Comparison of ENCODE assay signal across 8 mouse cellular contexts in genomic region chr14:51088970-51089673, GRCm38 (mm10). TPM values are rescaled to one million over a fixed set of nuclear protein-coding genes. Genes with fewer than 3 reads are reported as not detected.
DNase-seq lines count a peak whose midpoint lies in the region; ATAC-seq and TF ChIP-seq lines count a peak whose summit lies in the region.

No protein-coding gene starts in this region.

- H3K4me2 ChIP-seq in heart, embryonic 11.5 days: peak overlapping the region; percentile 80
- peak overlapping the region; percentile 80 for H3K4me2 ChIP-seq in kidney, embryonic 16.5 days (replicated peaks; ENCODE audit: low read depth, low read length)
- H3K4me2 ChIP-seq in myocyte (ENCODE audit: low read depth): peak overlapping the region; percentile 96

- TF ChIP-seq CTCF in liver, adult 2 months (IDR thresholded peaks at IDR 0.05; ENCODE audit: low read depth, low read length): no peak

- H3ac ChIP-seq in myocyte (ENCODE audit: control insufficient read depth, insufficient read length): peak overlapping the region; percentile 23

- peak overlapping the region; percentile 64 for H3K4me3 ChIP-seq in heart, embryonic 11.5 days (ENCODE audit: low read depth, low read length)
- H3K4me3 ChIP-seq in kidney, embryonic 16.5 days (ENCODE audit: low read length): peak overlapping the region; percentile 89
- peak overlapping the region; percentile 71 for H3K4me3 ChIP-seq in liver, adult 2 months (ENCODE audit: insufficient read depth, low read depth, low read length)
- peak overlapping the region; percentile 59 for H3K4me3 ChIP-seq in myocyte

- peak overlapping the region; percentile 82 for H3K27ac ChIP-seq in heart, embryonic 11.5 days (ENCODE audit: low read depth, low read length)
- H3K27ac ChIP-seq in kidney, embryonic 16.5 days (ENCODE audit: low read length): peak overlapping the region; percentile 93
- H3K27ac ChIP-seq in liver, adult 2 months (replicated peaks; ENCODE audit: insufficient read depth, low read depth, low read length): peak overlapping the region; percentile 76

- H3K79me2 ChIP-seq in liver, adult 2 months (ENCODE audit: control insufficient read depth, insufficient read depth, low read length): no peaks in the 10 kb centered on the region
- no peaks in the 10 kb centered on the region for H3K79me2 ChIP-seq in myocyte (ENCODE audit: control insufficient read depth, insufficient read depth)

- H3K27me3 ChIP-seq in heart, embryonic 11.5 days (ENCODE audit: control insufficient read depth, insufficient read depth, low read length): no peaks in the 10 kb centered on the region
- 0 out of 2 replicates have a peak, but pooled peaks cover 3% of the 10 kb centered on the region for H3K27me3 ChIP-seq in kidney, embryonic 16.5 days (ENCODE audit: insufficient read depth, low read length)
- no peaks in the 10 kb centered on the region for H3K27me3 ChIP-seq in liver, adult 2 months (ENCODE audit: control insufficient read depth, insufficient read depth, low read length)
- H3K27me3 ChIP-seq in myocyte (ENCODE audit: control insufficient read depth, insufficient read depth, insufficient read length): no peaks in the 10 kb centered on the region
- no peaks in the 10 kb centered on the region for H3K27me3 ChIP-seq in splenic B cell, adult 2 months (ENCODE audit: control insufficient read depth, insufficient read depth, low read length, poor library complexity, severe bottlenecking)

- DNase-seq in B cell, adult 2 months: peak; percentile 97
- DNase-seq in brain, adult 2 months (ENCODE audit: low read depth, low spot score): peak; percentile 98
- DNase-seq in liver, adult 2 months (ENCODE audit: extremely low read depth, low read depth, low spot score): peak; percentile 99
- DNase-seq in splenic B cell, adult 2 months (ENCODE audit: low read depth, low spot score): peak; percentile 99

- no peaks in the 10 kb centered on the region for H3K9me3 ChIP-seq in heart, embryonic 11.5 days (replicated peaks; ENCODE audit: control insufficient read depth, low read length)
- no peaks in the 10 kb centered on the region for H3K9me3 ChIP-seq in kidney, embryonic 16.5 days (ENCODE audit: low read length)

- no peak for TF ChIP-seq POLR2A in liver, adult 2 months (IDR thresholded peaks at IDR 0.05; ENCODE audit: extremely low read depth, insufficient read depth, low read length)
- TF ChIP-seq POLR2A in myocyte (IDR thresholded peaks at IDR 0.05; ENCODE audit: insufficient read length, low read depth): no peak

- H3K36me3 ChIP-seq in heart, embryonic 11.5 days (ENCODE audit: control insufficient read depth, insufficient read depth, low read length): no peaks in the 10 kb centered on the region
- no peaks in the 10 kb centered on the region for H3K36me3 ChIP-seq in kidney, embryonic 16.5 days (ENCODE audit: insufficient read depth, low read length)
- no peaks in the 10 kb centered on the region for H3K36me3 ChIP-seq in liver, adult 2 months (ENCODE audit: control insufficient read depth, insufficient read depth, low read length)
- no peaks in the 10 kb centered on the region for H3K36me3 ChIP-seq in myocyte (ENCODE audit: control insufficient read depth, insufficient read depth)
- H3K36me3 ChIP-seq in splenic B cell, adult 2 months (ENCODE audit: control insufficient read depth, insufficient read depth, low read length, poor library complexity, severe bottlenecking): no peaks in the 10 kb centered on the region

- WGBS in heart, embryonic 11.5 days (ENCODE audit: insufficient replicate concordance): under 1% methylated on average over 34 of the region's 34 CpGs
- 0% methylated on average over 34 of the region's 34 CpGs for WGBS in kidney, embryonic 16.5 days
- WGBS in liver, adult 2 months: under 1% methylated on average over 34 of the region's 34 CpGs

- H3K4me1 ChIP-seq in heart, embryonic 11.5 days (ENCODE audit: control insufficient read depth, insufficient read depth, low read length): no peaks in the 10 kb centered on the region
- H3K4me1 ChIP-seq in kidney, embryonic 16.5 days (ENCODE audit: insufficient read depth, low read length): peaks cover 8% of the 10 kb centered on the region
- peaks cover 7% of the 10 kb centered on the region for H3K4me1 ChIP-seq in liver, adult 2 months (ENCODE audit: control insufficient read depth, insufficient read depth, low read length)

- peak overlapping the region; percentile 74 for H3K9ac ChIP-seq in heart, embryonic 11.5 days (ENCODE audit: low read depth, low read length)
- peak overlapping the region; percentile 79 for H3K9ac ChIP-seq in kidney, embryonic 16.5 days (replicated peaks; ENCODE audit: low read length)
- H3K9ac ChIP-seq in liver, adult 2 months (ENCODE audit: low read depth, low read length): peak overlapping the region; percentile 70

- peak; percentile 76 for ATAC-seq in erythroblast, adult 5-6 weeks (replicated peaks; ENCODE audit: low FRiP score, poor library complexity, severe bottlenecking)
- peak; percentile 93 for ATAC-seq in heart, embryonic 11.5 days (replicated peaks; ENCODE audit: insufficient number of reproducible peaks, low FRiP score, low TSS enrichment)
- peak; percentile 95 for ATAC-seq in kidney, embryonic 16.5 days (ENCODE audit: low FRiP score, low TSS enrichment)

TF ChIP-seq in myocyte, 11 proteins besides CTCF, POLR2A, EP300 and RAD21:
- TF ChIP-seq MYOG (IDR thresholded peaks at IDR 0.05; ENCODE audit: control insufficient read depth in 1 of 3, insufficient read depth in 1 of 3, insufficient read length in 2 of 3, low read depth in 2 of 3) (no peak), MAX (IDR thresholded peaks at IDR 0.05; ENCODE audit: low read depth) (no peak), CEBPB (IDR thresholded peaks at IDR 0.05; ENCODE audit: insufficient read depth, poor library complexity, severe bottlenecking) (peak; percentile 37; the same call in 1 of the 2 replicates), MYOD1 (IDR thresholded peaks at IDR 0.05; ENCODE audit: control insufficient read depth in 1 of 3, insufficient read length in 2 of 3, low read depth in 2 of 3) (no peak), REST (IDR thresholded peaks at IDR 0.05; ENCODE audit: insufficient read depth, insufficient read length) (no peak), E2F4 (IDR thresholded peaks at IDR 0.05; ENCODE audit: insufficient read depth) (peak; percentile 33), SRF (IDR thresholded peaks at IDR 0.05; ENCODE audit: control insufficient read depth, insufficient read length, low read depth) (no peak), TCF12 (IDR thresholded peaks at IDR 0.05; ENCODE audit: insufficient read depth, poor library complexity, severe bottlenecking) (no peak), POLR2AphosphoS2 (IDR thresholded peaks at IDR 0.05; ENCODE audit: insufficient read length, low read depth) (no peak), TCF3 (IDR thresholded peaks at IDR 0.05; ENCODE audit: insufficient read length, low read depth) (no peak), USF1 (IDR thresholded peaks at IDR 0.05; ENCODE audit: low read depth) (no peak)

RNA-seq across cellular contexts. Expression of gene Rnase4, which starts 1.8 kb away (rescaled TPM):
- total RNA-seq in erythroblast, adult 5-6 weeks (2015; ENCODE audit: low replicate concordance): 7.5 and 20.6 TPM in 2 replicates
- total RNA-seq in erythroblast, adult 5-6 weeks (2017; ENCODE audit: low replicate concordance): 5.6 and 7.5 TPM in 2 replicates
- polyA plus RNA-seq in heart, embryonic 11.5 days (2014; fragmentation: Nextera tagmentation; extraction: Ambion mirVana): 11.5 and 12.6 TPM in 2 replicates
- 45.5 and 47.7 TPM in 2 replicates for polyA plus RNA-seq in kidney, embryonic 16.5 days (2015; fragmentation: Nextera tagmentation; extraction: Ambion mirVana)
- 1,910 and 2,134 TPM in 2 replicates for total RNA-seq in liver, adult 2 months (2014; rRNA removed)
- polyA plus RNA-seq in liver, adult 2 months (2012; rRNA removed): 1,816 and 2,115 TPM in 2 replicates
- polyA plus RNA-seq in myocyte (2012; fragmentation: generic; extraction: Trizol): 17.8 TPM

RNA-seq across cellular contexts. Expression of gene Ang, which starts 1.8 kb away (rescaled TPM):
- 1.9 TPM in 1 of 2 replicates, not detected in the other for total RNA-seq in erythroblast, adult 5-6 weeks (2015; ENCODE audit: low replicate concordance)
- 1.3 TPM in 1 of 2 replicates, not detected in the other for total RNA-seq in erythroblast, adult 5-6 weeks (2017; ENCODE audit: low replicate concordance)
- 2.1 and 2.8 TPM in 2 replicates for polyA plus RNA-seq in heart, embryonic 11.5 days (2014; fragmentation: Nextera tagmentation; extraction: Ambion mirVana)
- 8.6 and 8.9 TPM in 2 replicates for polyA plus RNA-seq in kidney, embryonic 16.5 days (2015; fragmentation: Nextera tagmentation; extraction: Ambion mirVana)
- 224 and 249 TPM in 2 replicates for total RNA-seq in liver, adult 2 months (2014; rRNA removed)
- 541 and 671 TPM in 2 replicates for polyA plus RNA-seq in liver, adult 2 months (2012; rRNA removed)
- polyA plus RNA-seq in myocyte (2012; fragmentation: generic; extraction: Trizol): 1.3 TPM

RNA-seq across cellular contexts. Expression of gene Olfr750, which starts 14.9 kb away (rescaled TPM):
- not detected in 2 replicates for total RNA-seq in erythroblast, adult 5-6 weeks (2015; ENCODE audit: low replicate concordance)
- not detected in 2 replicates for total RNA-seq in erythroblast, adult 5-6 weeks (2017; ENCODE audit: low replicate concordance)
- polyA plus RNA-seq in heart, embryonic 11.5 days (2014; fragmentation: Nextera tagmentation; extraction: Ambion mirVana): not detected in 2 replicates
- not detected in 2 replicates for polyA plus RNA-seq in kidney, embryonic 16.5 days (2015; fragmentation: Nextera tagmentation; extraction: Ambion mirVana)
- not detected in 2 replicates for total RNA-seq in liver, adult 2 months (2014; rRNA removed)
- not detected in 2 replicates for polyA plus RNA-seq in liver, adult 2 months (2012; rRNA removed)
- polyA plus RNA-seq in myocyte (2012; fragmentation: generic; extraction: Trizol): not detected

RNA-seq across cellular contexts. Expression of gene Eddm3b, which starts 25.1 kb away (rescaled TPM):
- not detected in 2 replicates for total RNA-seq in erythroblast, adult 5-6 weeks (2015; ENCODE audit: low replicate concordance)
- not detected in 2 replicates for total RNA-seq in erythroblast, adult 5-6 weeks (2017; ENCODE audit: low replicate concordance)
- polyA plus RNA-seq in heart, embryonic 11.5 days (2014; fragmentation: Nextera tagmentation; extraction: Ambion mirVana): not detected in 2 replicates
- polyA plus RNA-seq in kidney, embryonic 16.5 days (2015; fragmentation: Nextera tagmentation; extraction: Ambion mirVana): 1.5 and 2.2 TPM in 2 replicates
- total RNA-seq in liver, adult 2 months (2014; rRNA removed): not detected in 2 replicates
- not detected in 2 replicates for polyA plus RNA-seq in liver, adult 2 months (2012; rRNA removed)
- 0.05 TPM for polyA plus RNA-seq in myocyte (2012; fragmentation: generic; extraction: Trizol)

RNA-seq across cellular contexts. Expression of gene Rnase12, which starts 31.7 kb away (rescaled TPM):
- total RNA-seq in erythroblast, adult 5-6 weeks (2015; ENCODE audit: low replicate concordance): 5.4 TPM in 1 of 2 replicates, not detected in the other
- 3.1 TPM in 1 of 2 replicates, not detected in the other for total RNA-seq in erythroblast, adult 5-6 weeks (2017; ENCODE audit: low replicate concordance)
- 0.46 TPM in 1 of 2 replicates, not detected in the other for polyA plus RNA-seq in heart, embryonic 11.5 days (2014; fragmentation: Nextera tagmentation; extraction: Ambion mirVana)
- 9.0 and 10.2 TPM in 2 replicates for polyA plus RNA-seq in kidney, embryonic 16.5 days (2015; fragmentation: Nextera tagmentation; extraction: Ambion mirVana)
- 0.27 TPM in 1 of 2 replicates, not detected in the other for total RNA-seq in liver, adult 2 months (2014; rRNA removed)
- not detected in 2 replicates for polyA plus RNA-seq in liver, adult 2 months (2012; rRNA removed)
- polyA plus RNA-seq in myocyte (2012; fragmentation: generic; extraction: Trizol): not detected

Comparison
In these comparisons a context has a peak if more than half of its experiments do, and no peak if none do; other contexts are left out.
1. Peak in every context shown above with its lines: DNase-seq, ATAC-seq, H3K4me3 ChIP-seq and H3K27ac ChIP-seq.
2. RNA of gene Rnase4, which starts 1.8 kb away (polyA plus RNA-seq): 1,816 to 2,115 TPM in liver, adult 2 months; 45.5 to 47.7 TPM in kidney, embryonic 16.5 days, 17.8 TPM in myocyte (single experiment) and 11.5 to 12.6 TPM in heart, embryonic 11.5 days; every median in the first group is over 10 times any median in the second.
3. RNA of gene Ang, which starts 1.8 kb away (polyA plus RNA-seq): 541 to 671 TPM in liver, adult 2 months; 8.6 to 8.9 TPM in kidney, embryonic 16.5 days, 2.1 to 2.8 TPM in heart, embryonic 11.5 days and 1.3 TPM in myocyte (single experiment); every median in the first group is over 10 times any median in the second.